Mouse (Mus musculus) kidney, embryonic 14.5 days (tissue): ENCODE data around the gene Tmem108. TPM values are rescaled to one million over a fixed set of nuclear protein-coding genes. Genes with fewer than 3 reads are reported as not detected.

Experiments used
- ATAC-seq: fragments of 200-750 bp; cut with Nextera tagmentation; 2 replicates; pipeline ENCODE4 v1.8.0; 2017; ENCODE audit warnings: moderate number of reproducible peaks, mild to moderate bottlenecking, moderate TSS enrichment, moderate library complexity; ENCODE audit not compliant: low FRiP score, low TSS enrichment
- H3K27ac ChIP-seq: fragments of 300-500 bp; sonication (generic); 2 replicates; pipeline ENCODE4 v1.5.1; 2014; ENCODE audit warnings: low read depth, mild to moderate bottlenecking, low read length, moderate library complexity, mixed read lengths
- H3K27me3 ChIP-seq: fragments of 300-500 bp; sonication (generic); 2 replicates; pipeline ENCODE4 v1.6.1; 2014; ENCODE audit warnings: mild to moderate bottlenecking, low read length; ENCODE audit not compliant: control insufficient read depth, insufficient read depth
- H3K36me3 ChIP-seq: fragments of 300-500 bp; sonication (generic); 2 replicates; pipeline ENCODE4 v1.6.1; 2014; ENCODE audit warnings: low read length, mixed read lengths; ENCODE audit not compliant: control insufficient read depth, insufficient read depth
- H3K4me1 ChIP-seq: fragments of 300-500 bp; sonication (generic); 2 replicates; pipeline ENCODE4 v1.6.1; 2014; ENCODE audit warnings: low read length, mixed read lengths; ENCODE audit not compliant: control insufficient read depth, insufficient read depth
- H3K4me2 ChIP-seq: fragments of 300-500 bp; sonication (generic); replicated peaks from 2 replicates; pipeline ENCODE4 v1.6.1; 2014; ENCODE audit warnings: low read depth, mild to moderate bottlenecking, low read length
- H3K4me3 ChIP-seq: fragments of 300-500 bp; sonication (generic); 2 replicates; pipeline ENCODE4 v1.5.1; 2014; ENCODE audit warnings: mild to moderate bottlenecking, low read length
- H3K9ac ChIP-seq: fragments of 300-500 bp; sonication (generic); 2 replicates; pipeline ENCODE4 v1.6.1; 2014; ENCODE audit warnings: low read depth, mild to moderate bottlenecking, low read length, moderate library complexity
- H3K9me3 ChIP-seq: fragments of 300-500 bp; sonication (generic); 2 replicates; pipeline ENCODE4 v1.6.1; 2016; ENCODE audit warnings: low read length; ENCODE audit not compliant: control insufficient read depth
- WGBS: fragments of 180-500 bp; shearing (Covaris S2); extraction: QIAGEN DNeasy Blood & Tissue Kit; methylation state at CpG from one replicate; pipeline ENCODE4 v1.1.7; 2014; 5-methylcytosine and 5-hydroxymethylcytosine counted together
- polyA plus RNA-seq: library from polyadenylated mRNA; unstranded; fragments of >200 nt; fragmentation: Nextera tagmentation; extraction: Ambion mirVana; gene quantifications from 2 replicates; pipeline ENCODE4 v1.2.1, GENCODE M21; 2014

The Tmem108 gene
- polyA plus RNA-seq, 1 experiment from 2014 or later = 10.8 TPM

GRCm38 (mm10) chr9:103538047-103538816 lies 223.4 kb downstream of the Tmem108 start:
- Histone ChIP-seq H3K9ac (no peak overlapping the region), H3K27me3 (no peaks in the 10 kb centered on the region), H3K4me3 (no peak overlapping the region), H3K9me3 (no peaks in the 10 kb centered on the region), H3K4me2 (no peak overlapping the region), H3K36me3 (no peaks in the 10 kb centered on the region), H3K4me1 (no peaks in the 10 kb centered on the region), H3K27ac (no peak overlapping the region)
- no peak for ATAC-seq
- WGBS = 40% methylated on average over 8 of the region's 8 CpGs

GRCm38 (mm10) chr9:103536059-103536634 lies 225.5 kb downstream of the Tmem108 start:
- no peak for ATAC-seq
- no peak overlapping the region for H3K9ac ChIP-seq
- WGBS = 91% methylated on average over 6 of the region's 6 CpGs
- no peaks in the 10 kb centered on the region for H3K36me3 ChIP-seq
- H3K27ac ChIP-seq = no peak overlapping the region
- no peak overlapping the region for H3K4me3 ChIP-seq
- no peak overlapping the region for H3K4me2 ChIP-seq
- H3K9me3 ChIP-seq = no peaks in the 10 kb centered on the region
- no peaks in the 10 kb centered on the region for H3K4me1 ChIP-seq
- no peaks in the 10 kb centered on the region for H3K27me3 ChIP-seq

GRCm38 (mm10) chr9:103525041-103525537 lies 236.5 kb downstream of the Tmem108 start:
- Histone ChIP-seq H3K9ac (no peak overlapping the region), H3K9me3 (no peaks in the 10 kb centered on the region), H3K4me1 (peaks cover 27% of the 10 kb centered on the region; the same call in 1 of the 2 replicates), H3K4me3 (no peak overlapping the region), H3K27me3 (no peaks in the 10 kb centered on the region), H3K4me2 (no peak overlapping the region; the same call in 1 of the 2 replicates), H3K36me3 (no peaks in the 10 kb centered on the region), H3K27ac (no peak overlapping the region)
- 13% methylated on average over 10 of the region's 10 CpGs for WGBS
- ATAC-seq = peak; percentile 51; the same call in 1 of the 2 replicates

DNA sequence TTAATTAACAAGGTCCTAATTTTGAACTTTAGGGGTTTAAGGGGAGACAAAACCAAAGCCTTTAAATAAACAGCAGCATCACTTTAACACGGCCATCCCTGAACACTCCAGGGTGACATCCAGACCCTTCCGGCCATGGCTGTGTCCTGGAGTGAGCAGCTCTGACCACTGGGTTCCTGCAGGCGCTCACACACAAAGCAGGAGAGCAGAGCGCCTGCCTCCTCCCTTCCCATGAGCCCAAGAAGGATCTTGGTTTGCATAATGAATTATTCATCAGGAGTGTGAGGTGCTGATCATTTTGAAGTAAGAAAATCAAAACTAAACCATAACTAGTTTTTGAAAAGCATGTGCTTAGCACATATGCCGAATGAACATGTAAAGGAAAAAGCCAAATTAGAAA lies 237.0 kb downstream of the Tmem108 start:
- H3K36me3 ChIP-seq = no peaks in the 10 kb centered on the region
- no peaks in the 10 kb centered on the region for H3K27me3 ChIP-seq
- no peak overlapping the region for H3K4me2 ChIP-seq
- 26% methylated on average over 5 of the region's 5 CpGs for WGBS
- no peak overlapping the region for H3K4me3 ChIP-seq
- H3K9me3 ChIP-seq = no peaks in the 10 kb centered on the region
- peaks cover 27% of the 10 kb centered on the region; the same call in 1 of the 2 replicates for H3K4me1 ChIP-seq
- no peak for ATAC-seq
- H3K27ac ChIP-seq = no peak overlapping the region
- no peak overlapping the region for H3K9ac ChIP-seq

- H3K9ac ChIP-seq = no peak overlapping the region
- peaks cover 27% of the 10 kb centered on the region; the same call in 1 of the 2 replicates for H3K4me1 ChIP-seq
- H3K36me3 ChIP-seq = no peaks in the 10 kb centered on the region
- no peak overlapping the region for H3K4me2 ChIP-seq
- no peaks in the 10 kb centered on the region for H3K27me3 ChIP-seq
- 56% methylated on average over 7 of the region's 7 CpGs for WGBS
- H3K4me3 ChIP-seq = no peak overlapping the region
- H3K9me3 ChIP-seq = no peaks in the 10 kb centered on the region
- no peak overlapping the region for H3K27ac ChIP-seq
- ATAC-seq = no peak
These were observed 237.8 kb downstream of the Tmem108 start for GRCm38 (mm10) chr9:103523742-103524403.

DNA sequence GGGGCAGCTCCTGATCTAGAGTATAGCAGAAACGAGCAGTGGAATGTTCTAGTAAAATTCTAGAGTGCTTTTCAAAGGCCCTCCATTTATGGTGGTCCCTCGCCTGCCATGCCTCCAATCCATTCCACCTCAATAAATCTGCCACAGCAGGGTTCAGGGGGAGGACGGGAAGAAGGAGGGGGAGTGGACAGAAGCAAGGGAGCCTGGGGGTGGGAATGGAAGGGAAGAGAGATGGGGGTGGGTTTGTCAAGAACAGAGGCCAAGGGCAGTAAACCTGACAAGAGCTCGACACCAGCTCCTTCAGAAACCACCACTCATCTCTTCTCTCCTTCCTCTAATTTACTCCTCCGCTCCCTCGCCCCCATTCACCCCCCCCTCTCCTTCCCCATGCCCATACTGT lies 238.6 kb downstream of the Tmem108 start:
- peaks cover 27% of the 10 kb centered on the region; the same call in 1 of the 2 replicates for H3K4me1 ChIP-seq
- WGBS = 17% methylated on average over 6 of the region's 6 CpGs
- no peak overlapping the region for H3K9ac ChIP-seq
- no peaks in the 10 kb centered on the region for H3K9me3 ChIP-seq
- H3K4me2 ChIP-seq = no peak overlapping the region
- H3K4me3 ChIP-seq = no peak overlapping the region
- no peaks in the 10 kb centered on the region for H3K36me3 ChIP-seq
- H3K27ac ChIP-seq = no peak overlapping the region
- no peaks in the 10 kb centered on the region for H3K27me3 ChIP-seq
- ATAC-seq = peak; percentile 59

DNA sequence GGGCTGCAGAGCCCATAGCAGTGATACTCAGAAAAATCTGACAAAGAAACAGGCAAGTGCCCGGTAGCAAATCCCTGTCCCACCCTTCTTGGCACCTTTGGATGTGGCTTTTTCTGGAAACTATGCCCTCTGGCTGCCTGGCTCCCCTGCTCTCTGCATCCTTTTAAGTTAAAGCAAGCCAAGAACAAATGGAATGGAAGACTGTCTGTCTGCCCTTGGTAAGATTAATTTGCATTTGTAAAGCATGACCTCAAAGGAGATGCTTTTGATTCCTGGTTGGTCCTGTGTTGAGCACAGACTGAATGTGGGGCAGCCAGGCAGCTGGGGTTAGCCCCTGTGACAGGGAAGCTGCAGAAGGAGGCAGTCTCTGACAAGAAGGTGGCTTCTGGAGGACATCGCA lies 247.8 kb downstream of the Tmem108 start:
- H3K4me3 ChIP-seq = no peak overlapping the region
- ATAC-seq = no peak
- no peaks in the 10 kb centered on the region for H3K27me3 ChIP-seq
- H3K9ac ChIP-seq = no peak overlapping the region
- H3K4me1 ChIP-seq = no peaks in the 10 kb centered on the region
- H3K27ac ChIP-seq = no peak overlapping the region
- H3K9me3 ChIP-seq = no peaks in the 10 kb centered on the region
- H3K4me2 ChIP-seq = no peak overlapping the region
- 89% methylated on average over 2 of the region's 2 CpGs for WGBS
- H3K36me3 ChIP-seq = no peaks in the 10 kb centered on the region

GRCm38 (mm10) chr9:103512257-103512656 lies 249.4 kb downstream of the Tmem108 start:
- Histone ChIP-seq H3K4me1 (no peaks in the 10 kb centered on the region; the same call in 1 of the 2 replicates), H3K4me2 (no peak overlapping the region), H3K9me3 (no peaks in the 10 kb centered on the region), H3K4me3 (no peak overlapping the region), H3K36me3 (no peaks in the 10 kb centered on the region), H3K27me3 (no peaks in the 10 kb centered on the region), H3K27ac (no peak overlapping the region), H3K9ac (no peak overlapping the region)
- 42% methylated on average over 6 of the region's 6 CpGs for WGBS
- peak; percentile 47 for ATAC-seq
